Mouse (Mus musculus) lung, embryonic 16.5 days (tissue): ENCODE measurements around the gene Cacna1c. TPM values are rescaled to one million over a fixed set of nuclear protein-coding genes. Genes with fewer than 3 reads are reported as not detected.
A peak's percentile ranks its signal among the peaks of the same experiment; 100 is the strongest.

ENCODE experiments used
- ATAC-seq: fragments of 200-750 bp; cut with Nextera tagmentation; 2 replicates; pipeline ENCODE4 v1.8.0; 2017; ENCODE audit warnings: low read depth, mild to moderate bottlenecking, moderate library complexity
- H3K27ac ChIP-seq: fragments of 300-500 bp; sonication (generic); 2 replicates; pipeline ENCODE4 v1.5.1; 2014; ENCODE audit warnings: mild to moderate bottlenecking, control low read depth, low read length
- H3K27me3 ChIP-seq: fragments of 300-500 bp; sonication (generic); 2 replicates; pipeline ENCODE4 v1.6.1; 2014; ENCODE audit warnings: low read depth, low read length, mixed read lengths; ENCODE audit not compliant: control insufficient read depth, insufficient read depth
- H3K36me3 ChIP-seq: fragments of 300-500 bp; sonication (generic); 2 replicates; pipeline ENCODE4 v1.6.1; 2014; ENCODE audit warnings: low read length; ENCODE audit not compliant: control insufficient read depth, insufficient read depth
- H3K4me1 ChIP-seq: fragments of 300-500 bp; sonication (generic); replicated peaks from 2 replicates; pipeline ENCODE4 v1.6.1; 2014; ENCODE audit warnings: low read length, mixed read lengths; ENCODE audit not compliant: control insufficient read depth, insufficient read depth
- H3K4me2 ChIP-seq: fragments of 300-500 bp; sonication (generic); 2 replicates; pipeline ENCODE4 v1.6.1; 2014; ENCODE audit warnings: low read depth, low read length, control low read depth
- H3K4me3 ChIP-seq: fragments of 300-500 bp; sonication (generic); 2 replicates; pipeline ENCODE4 v1.5.1; 2014; ENCODE audit warnings: mild to moderate bottlenecking, low read length, control low read depth
- H3K9ac ChIP-seq: fragments of 300-500 bp; sonication (generic); 2 replicates; pipeline ENCODE4 v1.6.1; 2014; ENCODE audit warnings: low read length, control low read depth
- H3K9me3 ChIP-seq: fragments of 300-500 bp; sonication (generic); 2 replicates; pipeline ENCODE4 v1.6.1; 2016; ENCODE audit warnings: low read length; ENCODE audit not compliant: control insufficient read depth
- WGBS: fragments of 180-500 bp; shearing (Covaris S2); extraction: QIAGEN DNeasy Blood & Tissue Kit; methylation state at CpG from one replicate; pipeline ENCODE4 v1.1.7; 2014; 5-methylcytosine and 5-hydroxymethylcytosine counted together
- polyA plus RNA-seq: library from polyadenylated mRNA; unstranded; fragments of >200 nt; fragmentation: Nextera tagmentation; extraction: Ambion mirVana; gene quantifications from 2 replicates; pipeline ENCODE4 v1.2.1, GENCODE M21; 2015

Gene Cacna1c
- polyA plus RNA-seq, 1 experiment from 2014 or later, result 5.8 TPM

DNA sequence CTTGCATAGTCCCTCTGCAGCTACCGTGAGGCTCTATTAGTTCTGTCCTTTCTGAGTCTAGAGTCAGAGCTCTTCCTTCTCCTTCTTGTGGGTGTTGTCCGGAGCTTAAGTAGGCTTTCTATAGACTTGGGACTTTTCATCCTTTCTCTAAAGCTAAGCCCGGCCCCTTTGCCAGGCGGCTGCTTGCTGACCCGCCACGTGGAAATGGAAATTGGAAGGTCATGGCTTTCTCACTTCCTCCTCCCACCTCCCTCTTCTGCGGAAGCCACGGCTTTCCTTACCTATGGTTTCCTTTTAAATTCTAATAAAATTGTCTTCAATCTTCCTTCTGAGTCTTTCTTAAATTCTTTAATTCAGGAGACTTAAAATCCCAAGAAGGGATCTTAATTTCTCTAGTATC, 148.9 kb downstream of the Cacna1c start:
- Histone ChIP-seq H3K27ac (no peak overlapping the region), H3K27me3 (no peaks in the 10 kb centered on the region), H3K4me3 (no peak overlapping the region), H3K4me2 (no peak overlapping the region), H3K9ac (no peak overlapping the region), H3K9me3 (no peaks in the 10 kb centered on the region), H3K36me3 (no peaks in the 10 kb centered on the region), H3K4me1 (peaks cover 42% of the 10 kb centered on the region)
- ATAC-seq, result no peak
- WGBS, result 68% methylated on average over 8 of the region's 8 CpGs

DNA sequence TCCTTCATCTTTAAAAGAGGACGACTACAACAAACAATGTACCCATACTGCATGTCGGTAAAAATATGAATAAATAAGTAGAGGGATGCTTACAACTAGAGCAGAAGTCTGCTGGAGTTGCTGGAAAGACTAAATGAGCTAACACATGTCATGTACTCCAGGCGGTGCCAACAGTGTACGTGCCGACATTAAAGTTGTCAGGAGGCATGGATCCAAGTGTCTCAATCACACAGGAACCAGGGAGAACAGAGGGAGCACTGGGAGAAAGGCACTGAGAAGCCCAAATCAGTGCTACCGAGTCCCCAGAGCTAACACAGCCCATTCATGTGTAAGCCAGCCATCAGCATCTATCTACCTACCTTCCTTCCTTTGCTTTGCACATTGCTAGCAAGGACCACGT, 150.7 kb downstream of the Cacna1c start:
- WGBS, result 52% methylated on average over 7 of the region's 7 CpGs
- H3K4me3 ChIP-seq, result no peak overlapping the region
- peaks cover 37% of the 10 kb centered on the region for H3K4me1 ChIP-seq

DNA sequence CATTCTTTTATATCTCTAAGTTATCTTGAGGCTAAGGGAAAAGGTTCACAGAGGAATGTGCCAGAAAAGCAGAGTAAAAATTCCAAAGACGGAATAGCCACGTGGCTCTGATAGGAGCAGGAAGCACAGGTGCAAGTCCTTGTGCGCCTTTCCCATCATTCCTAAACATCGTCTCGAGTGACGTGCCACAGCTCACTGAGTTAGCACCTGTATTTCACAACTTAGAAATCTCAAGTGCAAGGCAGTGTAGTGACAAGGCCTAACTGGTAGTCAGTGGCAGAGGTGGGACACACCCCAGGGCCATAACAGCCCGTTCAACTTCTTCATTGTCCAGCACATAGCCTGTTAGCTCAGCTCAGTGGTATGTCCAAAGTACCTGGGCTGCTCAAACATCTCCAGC, 152.1 kb downstream of the Cacna1c start:
- Histone ChIP-seq H3K4me2 (no peak overlapping the region), H3K4me1 (peaks cover 43% of the 10 kb centered on the region), H3K36me3 (no peaks in the 10 kb centered on the region), H3K4me3 (no peak overlapping the region), H3K27ac (peak overlapping the region; percentile 81), H3K27me3 (no peaks in the 10 kb centered on the region), H3K9me3 (no peaks in the 10 kb centered on the region), H3K9ac (no peak overlapping the region)
- peak; percentile 86 for ATAC-seq
- 41% methylated on average over 7 of the region's 7 CpGs for WGBS

More for the DNA sequence above, 150.7 kb downstream of the Cacna1c start:
- H3K9me3 ChIP-seq, result no peaks in the 10 kb centered on the region
- H3K4me2 ChIP-seq, result no peak overlapping the region
- ATAC-seq, result no peak
- no peak overlapping the region for H3K9ac ChIP-seq
- H3K27me3 ChIP-seq, result no peaks in the 10 kb centered on the region
- H3K27ac ChIP-seq, result no peak overlapping the region
- H3K36me3 ChIP-seq, result no peaks in the 10 kb centered on the region

DNA sequence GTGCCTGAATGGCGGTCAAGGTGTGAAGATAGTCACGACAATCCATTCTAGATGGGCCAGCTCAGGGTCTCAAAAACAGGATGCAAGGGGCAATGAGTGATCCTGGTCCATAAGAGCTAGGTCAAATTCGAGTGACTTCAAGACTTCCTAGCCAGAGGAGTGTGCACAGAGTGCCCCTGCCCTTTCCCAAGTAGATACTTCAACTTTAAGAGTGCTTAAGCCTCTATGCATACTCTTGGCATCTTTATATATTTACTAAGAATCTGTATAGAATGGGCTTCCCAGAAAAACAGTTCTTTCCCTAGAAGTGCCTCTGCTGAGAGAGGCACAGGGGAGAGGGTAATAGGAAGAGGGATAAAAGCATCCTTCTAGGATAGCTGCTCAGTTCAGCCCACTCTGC, 153.4 kb downstream of the Cacna1c start:
- WGBS, result 50% methylated on average over 3 of the region's 3 CpGs
- peak overlapping the region; percentile 57; the same call in 1 of the 2 replicates for H3K27ac ChIP-seq

DNA sequence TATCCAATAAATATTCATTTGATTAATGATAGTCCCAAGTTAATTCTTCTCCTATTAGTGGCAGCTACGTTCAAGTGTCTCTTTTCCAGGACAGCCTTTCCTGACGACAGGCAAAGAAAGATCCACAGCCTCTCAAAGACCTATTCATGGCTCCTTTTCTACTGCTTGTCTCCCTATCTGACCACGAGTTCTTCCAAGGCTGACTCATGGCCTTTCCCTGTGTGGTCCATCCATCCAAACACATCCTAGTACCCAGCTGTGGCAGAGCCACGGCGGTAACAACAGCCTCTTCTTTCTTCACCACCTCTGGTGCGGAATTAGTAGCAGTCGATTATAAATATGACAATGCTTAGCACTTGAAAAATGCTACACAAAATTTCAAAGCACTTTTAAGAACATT, 155.3 kb downstream of the Cacna1c start:
- ATAC-seq, result no peak
- H3K27ac ChIP-seq, result no peak overlapping the region
- no peaks in the 10 kb centered on the region for H3K27me3 ChIP-seq
- H3K36me3 ChIP-seq, result no peaks in the 10 kb centered on the region
- no peak overlapping the region for H3K4me3 ChIP-seq
- H3K4me1 ChIP-seq, result peaks cover 70% of the 10 kb centered on the region
- H3K9me3 ChIP-seq, result no peaks in the 10 kb centered on the region
- H3K9ac ChIP-seq, result no peak overlapping the region
- WGBS, result 61% methylated on average over 7 of the region's 7 CpGs
- no peak overlapping the region for H3K4me2 ChIP-seq

More for the DNA sequence above, 153.4 kb downstream of the Cacna1c start:
- Histone ChIP-seq H3K27me3 (no peaks in the 10 kb centered on the region), H3K4me3 (no peak overlapping the region), H3K36me3 (no peaks in the 10 kb centered on the region), H3K4me1 (peaks cover 54% of the 10 kb centered on the region), H3K9ac (no peak overlapping the region), H3K9me3 (no peaks in the 10 kb centered on the region), H3K4me2 (no peak overlapping the region)
- peak; percentile 40 for ATAC-seq

DNA sequence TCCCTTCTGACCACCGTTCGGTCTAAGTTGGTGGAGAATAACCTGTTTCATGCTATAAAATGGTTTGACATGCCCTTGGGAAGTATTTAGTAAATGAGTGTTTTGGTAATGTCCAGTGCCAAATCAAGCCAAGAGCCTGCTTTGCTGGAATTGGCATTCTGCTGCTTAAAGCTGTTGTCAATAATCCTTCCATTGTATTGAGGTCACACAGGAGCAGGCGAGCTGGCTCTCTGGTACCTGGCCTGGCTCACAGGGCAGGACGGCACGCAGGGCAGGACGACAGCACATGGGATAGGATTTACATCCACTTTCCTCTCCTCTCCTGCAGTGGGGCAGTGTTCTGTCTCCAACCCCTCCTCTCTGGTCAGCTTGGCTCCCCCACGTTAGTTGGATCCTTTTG, 156.4 kb downstream of the Cacna1c start:
- peaks cover 68% of the 10 kb centered on the region for H3K4me1 ChIP-seq
- no peak for ATAC-seq
- H3K27ac ChIP-seq, result no peak overlapping the region
- no peak overlapping the region for H3K4me3 ChIP-seq
- no peaks in the 10 kb centered on the region for H3K27me3 ChIP-seq
- H3K4me2 ChIP-seq, result no peak overlapping the region
- 81% methylated on average over 7 of the region's 7 CpGs for WGBS
- 0 out of 2 replicates have a peak, but pooled peaks cover under 1% of the 10 kb centered on the region for H3K9me3 ChIP-seq
- H3K9ac ChIP-seq, result no peak overlapping the region
- no peaks in the 10 kb centered on the region; the same call in 1 of the 2 replicates for H3K36me3 ChIP-seq

DNA sequence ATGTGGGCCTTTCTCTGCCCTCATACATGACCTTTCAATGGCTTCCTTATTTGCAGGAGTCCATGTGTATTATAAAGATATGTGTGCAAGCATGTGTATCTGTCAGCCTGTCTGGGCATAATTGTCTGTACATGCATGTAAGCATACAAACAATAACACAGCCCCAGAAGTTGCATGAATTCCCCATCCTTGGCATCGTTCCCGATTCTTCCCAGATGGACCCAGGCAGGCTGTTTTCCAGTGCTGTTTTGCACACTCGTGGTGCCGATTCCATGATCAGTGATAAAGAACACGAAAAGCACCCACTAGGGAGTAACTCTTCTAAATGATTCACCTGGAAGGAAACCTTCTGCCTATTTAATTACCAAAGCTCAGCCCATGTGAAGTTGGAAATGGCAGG, 156.9 kb downstream of the Cacna1c start:
- Histone ChIP-seq H3K9me3 (0 out of 2 replicates have a peak, but pooled peaks cover 4% of the 10 kb centered on the region), H3K4me2 (no peak overlapping the region), H3K9ac (0 out of 2 replicates have a peak overlapping the region, but pooled peaks have one; percentile 26), H3K27ac (no peak overlapping the region), H3K27me3 (no peaks in the 10 kb centered on the region), H3K4me1 (peaks cover 68% of the 10 kb centered on the region), H3K4me3 (no peak overlapping the region), H3K36me3 (peaks cover 4% of the 10 kb centered on the region; the same call in 1 of the 2 replicates)
- 73% methylated on average over 5 of the region's 5 CpGs for WGBS
- no peak for ATAC-seq

DNA sequence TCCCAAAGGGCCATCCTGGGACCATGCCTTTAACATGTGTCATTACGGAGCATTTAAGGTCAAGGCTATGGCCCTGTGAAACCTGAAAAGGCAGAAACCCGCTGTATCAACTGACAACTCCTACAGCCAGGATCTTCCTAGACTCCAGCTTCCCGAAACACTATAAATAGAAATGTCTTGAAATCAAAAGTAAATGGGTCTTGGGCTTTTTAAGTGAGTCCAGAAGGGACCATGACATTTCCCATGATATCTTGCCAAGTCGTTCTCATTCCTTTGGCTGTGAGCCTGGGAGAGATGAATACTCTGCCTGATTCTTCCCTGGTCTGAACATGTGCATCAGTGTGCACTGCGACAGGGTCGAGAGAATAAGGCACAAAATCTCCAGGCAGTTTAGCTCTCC, 158.4 kb downstream of the Cacna1c start:
- peaks cover 4% of the 10 kb centered on the region; the same call in 1 of the 2 replicates for H3K36me3 ChIP-seq
- peak overlapping the region; percentile 30; the same call in 1 of the 2 replicates for H3K4me2 ChIP-seq
- H3K9ac ChIP-seq, result 0 out of 2 replicates have a peak overlapping the region, but pooled peaks have one; percentile 18
- no peak overlapping the region for H3K4me3 ChIP-seq
- peak overlapping the region; percentile 93 for H3K27ac ChIP-seq
- H3K27me3 ChIP-seq, result no peaks in the 10 kb centered on the region
- WGBS, result 35% methylated on average over 6 of the region's 6 CpGs
- peaks cover 4% of the 10 kb centered on the region; the same call in 1 of the 2 replicates for H3K9me3 ChIP-seq
- peaks cover 57% of the 10 kb centered on the region for H3K4me1 ChIP-seq
- ATAC-seq, result peak; percentile 70

DNA sequence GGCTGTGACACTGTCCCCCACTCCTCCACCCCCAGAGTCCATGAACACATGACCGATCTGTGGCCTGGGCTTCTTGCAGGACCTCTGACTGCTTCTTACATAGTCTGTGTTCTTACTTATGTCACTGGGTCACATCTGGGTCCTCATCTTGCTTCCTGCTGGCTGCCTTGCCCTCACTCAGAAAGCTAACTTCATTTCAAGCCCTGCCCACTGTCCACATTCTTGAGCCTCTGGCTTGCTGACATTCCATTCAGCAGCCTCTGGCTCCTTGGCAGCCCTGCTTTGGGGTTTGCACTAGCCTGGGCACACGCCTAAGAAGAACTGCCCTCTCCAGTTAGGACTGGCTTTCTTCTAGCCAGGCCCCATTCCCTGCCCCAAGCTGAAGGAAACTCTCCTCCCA, 159.2 kb downstream of the Cacna1c start:
- 22% methylated on average over 2 of the region's 2 CpGs for WGBS
- Histone ChIP-seq H3K9ac (no peak overlapping the region), H3K27ac (peak overlapping the region; percentile 93), H3K27me3 (no peaks in the 10 kb centered on the region), H3K4me2 (no peak overlapping the region), H3K36me3 (peaks cover 4% of the 10 kb centered on the region; the same call in 1 of the 2 replicates), H3K4me3 (no peak overlapping the region), H3K9me3 (peaks cover 4% of the 10 kb centered on the region; the same call in 1 of the 2 replicates), H3K4me1 (peaks cover 50% of the 10 kb centered on the region)
- ATAC-seq, result peak; percentile 84
